Mouse (Mus musculus): ENCODE results near the gene Sctr. TPM values are rescaled to one million over a fixed set of nuclear protein-coding genes. Genes with fewer than 3 reads are reported as not detected.
A peak's percentile ranks its signal among the peaks of the same experiment; 100 is the strongest.

Sctr gene
- polyA plus RNA-seq, 1 experiment from 2014 or later: 0.90 TPM

DNA sequence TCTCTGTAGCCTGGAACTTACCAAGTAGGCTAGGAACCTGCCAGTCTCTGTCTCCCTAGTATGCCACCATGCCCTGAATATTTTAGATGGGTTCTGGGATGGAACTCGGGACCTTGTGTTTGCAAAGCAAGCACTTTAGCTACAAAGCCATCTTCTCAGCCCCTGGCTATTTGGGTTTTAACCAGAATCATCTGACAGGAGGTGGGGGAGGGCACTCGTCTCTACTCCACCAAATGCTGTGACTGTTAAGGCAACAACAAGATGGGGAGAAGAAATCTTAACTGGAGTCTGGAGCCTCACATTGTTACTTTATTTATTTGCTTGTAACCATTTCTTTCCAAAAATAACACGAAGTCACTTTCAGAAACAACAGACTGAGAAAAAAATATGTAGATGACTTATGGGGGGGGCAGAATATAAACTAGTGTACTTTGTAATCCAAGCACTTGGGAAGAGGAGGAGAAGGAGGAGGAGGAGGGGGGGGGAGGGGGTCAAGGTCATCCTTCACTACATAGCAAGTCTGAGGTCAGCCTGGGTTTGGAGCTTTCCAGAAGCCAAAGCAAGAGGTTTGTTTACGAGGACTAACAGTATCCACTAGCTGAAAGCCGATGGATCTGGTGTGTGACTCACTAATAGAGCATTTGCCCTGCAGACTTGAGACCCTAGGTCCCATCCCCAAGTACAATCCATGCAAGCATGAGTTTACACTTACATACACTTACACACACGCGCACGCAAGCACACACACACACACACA, 51.2 kb downstream of the Sctr start:
- Histone ChIP-seq H3K4me2 (replicated peaks) (no peak overlapping the region), H3K9me3 (no peaks in the 10 kb centered on the region), H3K4me1 (replicated peaks) (no peaks in the 10 kb centered on the region), H3K27me3 (replicated peaks) (no peaks in the 10 kb centered on the region), H3K4me3 (replicated peaks) (no peak overlapping the region), H3K9ac (no peak overlapping the region), H3K36me3 (no peaks in the 10 kb centered on the region), H3K27ac (no peak overlapping the region)
- 55% methylated on average over 8 of the region's 8 CpGs for WGBS
- no peak for ATAC-seq

DNA sequence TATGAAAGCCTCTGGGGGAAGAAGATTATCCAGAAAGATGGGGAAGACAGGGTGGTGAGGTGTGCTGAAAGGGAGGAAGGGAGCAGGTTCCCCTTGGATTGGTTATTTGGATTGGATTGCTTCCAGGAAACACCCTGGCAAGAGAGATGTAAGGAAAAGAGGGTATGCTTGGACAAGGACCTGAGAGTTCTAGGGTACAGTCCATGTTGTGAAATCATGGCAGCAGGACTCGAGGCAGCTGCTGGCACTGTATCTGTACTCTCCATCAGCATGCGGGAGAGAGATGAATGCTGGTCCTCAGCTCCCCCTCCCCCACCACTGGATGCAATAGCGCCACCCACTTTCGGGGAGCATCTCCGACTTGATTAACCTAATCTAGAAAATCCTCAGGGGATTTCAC, 54.0 kb downstream of the Sctr start:
- Histone ChIP-seq H3K4me3 (replicated peaks) (no peak overlapping the region), H3K27me3 (replicated peaks) (no peaks in the 10 kb centered on the region), H3K9me3 (no peaks in the 10 kb centered on the region), H3K4me1 (replicated peaks) (no peaks in the 10 kb centered on the region), H3K4me2 (replicated peaks) (no peak overlapping the region), H3K27ac (no peak overlapping the region), H3K9ac (no peak overlapping the region), H3K36me3 (no peaks in the 10 kb centered on the region)
- no peak for ATAC-seq
- WGBS: 74% methylated on average over 5 of the region's 5 CpGs

DNA sequence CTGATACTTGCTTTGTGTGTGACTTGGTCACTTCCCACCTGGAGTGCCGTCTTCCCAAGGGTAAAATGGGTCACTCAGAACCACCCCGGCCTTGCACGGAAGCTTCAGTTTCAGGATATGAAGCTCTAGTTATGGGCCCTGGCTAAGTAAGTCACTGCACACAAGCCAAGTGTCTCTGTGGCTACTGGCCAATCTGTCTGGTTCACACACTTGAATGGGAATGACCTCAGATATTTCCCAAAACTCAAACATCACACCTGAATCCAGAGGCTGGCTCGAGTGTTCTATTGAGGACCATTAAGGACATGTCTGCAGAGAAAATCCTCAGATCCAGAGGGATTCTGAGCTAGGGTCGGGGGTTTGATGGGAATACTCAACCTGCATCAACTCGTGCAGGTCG, 55.5 kb downstream of the Sctr start:
- no peaks in the 10 kb centered on the region for H3K4me1 ChIP-seq (replicated peaks)
- H3K9me3 ChIP-seq: no peaks in the 10 kb centered on the region
- H3K4me3 ChIP-seq (replicated peaks): no peak overlapping the region
- ATAC-seq: no peak
- H3K4me2 ChIP-seq (replicated peaks): no peak overlapping the region
- WGBS: 91% methylated on average over 7 of the region's 7 CpGs
- no peaks in the 10 kb centered on the region for H3K36me3 ChIP-seq
- H3K27me3 ChIP-seq (replicated peaks): no peaks in the 10 kb centered on the region
- no peak overlapping the region for H3K9ac ChIP-seq
- H3K27ac ChIP-seq: no peak overlapping the region

DNA sequence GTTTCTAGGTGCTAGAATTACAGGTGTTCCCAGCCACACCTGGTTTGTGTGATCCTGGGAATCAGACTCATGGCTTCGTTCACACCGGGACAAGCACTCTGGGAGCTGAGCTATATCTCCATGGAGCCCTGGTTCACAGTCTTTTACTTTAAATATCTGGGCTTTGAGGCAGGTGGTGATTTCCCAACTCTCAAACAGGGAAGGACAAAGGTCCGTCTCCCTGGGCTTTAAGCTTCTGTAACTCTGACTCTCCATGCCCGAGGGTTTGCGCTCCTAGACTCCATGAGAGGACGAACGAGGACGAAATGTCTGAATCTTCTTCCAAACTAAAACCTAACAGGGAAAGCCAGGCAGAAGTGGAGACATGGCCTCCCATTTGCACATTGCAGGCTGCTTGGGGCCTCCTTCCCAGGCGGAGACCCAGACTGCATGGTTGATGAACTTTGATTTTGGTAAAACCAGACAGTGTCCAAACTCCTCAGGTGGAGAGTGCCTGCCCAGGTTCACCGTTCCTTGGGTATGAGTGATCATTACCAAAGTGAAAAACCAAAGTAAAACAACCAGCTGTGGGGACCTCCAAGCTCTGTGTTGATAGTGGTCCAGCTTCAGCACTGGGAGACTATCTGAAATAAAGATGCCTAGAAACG, 57.5 kb downstream of the Sctr start:
- Histone ChIP-seq H3K27ac (no peak overlapping the region), H3K9ac (no peak overlapping the region), H3K9me3 (no peaks in the 10 kb centered on the region), H3K36me3 (no peaks in the 10 kb centered on the region), H3K27me3 (replicated peaks) (no peaks in the 10 kb centered on the region), H3K4me2 (replicated peaks) (no peak overlapping the region), H3K4me1 (replicated peaks) (no peaks in the 10 kb centered on the region), H3K4me3 (replicated peaks) (no peak overlapping the region)
- WGBS: 84% methylated on average over 11 of the region's 11 CpGs
- peak; percentile 26; the same call in 1 of the 2 replicates for ATAC-seq

DNA sequence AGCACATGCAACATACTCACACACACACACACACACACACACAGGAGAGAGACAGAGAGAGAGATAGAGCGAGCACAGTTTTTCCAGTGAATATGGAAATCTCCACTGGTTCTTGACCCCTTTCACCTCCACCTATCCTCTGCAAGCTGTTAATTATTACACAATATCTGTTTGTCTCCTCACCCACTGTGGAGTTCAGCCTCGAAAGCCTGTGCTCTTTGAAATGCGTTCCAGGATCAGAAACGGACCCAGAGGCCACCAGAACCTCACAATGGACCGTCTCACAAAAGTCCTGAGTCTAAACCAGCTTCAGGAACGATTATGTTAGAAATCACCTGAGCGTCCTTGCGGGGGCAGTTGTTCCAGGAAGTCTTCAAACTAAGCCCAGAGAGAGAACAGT, 59.5 kb downstream of the Sctr start:
- H3K4me3 ChIP-seq (replicated peaks): no peak overlapping the region
- H3K4me1 ChIP-seq (replicated peaks): peaks cover 5% of the 10 kb centered on the region; the same call in 1 of the 2 replicates
- H3K4me2 ChIP-seq (replicated peaks): no peak overlapping the region
- no peaks in the 10 kb centered on the region for H3K9me3 ChIP-seq
- no peak overlapping the region for H3K27ac ChIP-seq
- H3K36me3 ChIP-seq: no peaks in the 10 kb centered on the region
- no peak overlapping the region for H3K9ac ChIP-seq
- peak; percentile 51 for ATAC-seq
- no peaks in the 10 kb centered on the region for H3K27me3 ChIP-seq (replicated peaks)
- WGBS: 61% methylated on average over 8 of the region's 8 CpGs

DNA sequence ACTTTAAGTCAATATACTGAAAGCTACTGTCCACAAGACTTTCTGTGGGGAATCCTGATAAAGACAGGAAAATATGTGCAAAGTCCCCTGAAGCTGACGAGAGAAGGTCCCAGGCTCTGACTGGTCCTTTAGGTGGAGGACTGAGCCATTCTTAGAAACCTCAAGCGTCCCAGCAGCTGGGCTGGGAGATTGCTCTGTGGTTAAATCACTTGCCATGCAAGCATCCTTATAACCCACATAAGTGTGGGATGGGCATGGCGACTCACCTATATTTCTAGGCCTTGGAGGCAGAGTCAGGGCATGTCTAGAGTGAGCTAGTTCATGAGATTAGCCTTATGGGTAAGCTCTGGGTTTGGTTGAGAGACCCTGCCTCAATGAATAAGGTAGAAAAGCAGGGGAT, 59.9 kb downstream of the Sctr start:
- no peaks in the 10 kb centered on the region for H3K9me3 ChIP-seq
- peaks cover 5% of the 10 kb centered on the region; the same call in 1 of the 2 replicates for H3K4me1 ChIP-seq (replicated peaks)
- no peak for ATAC-seq
- no peak overlapping the region for H3K4me2 ChIP-seq (replicated peaks)
- 68% methylated on average over 3 of the region's 3 CpGs for WGBS
- no peak overlapping the region for H3K9ac ChIP-seq
- no peak overlapping the region for H3K27ac ChIP-seq
- no peak overlapping the region for H3K4me3 ChIP-seq (replicated peaks)
- no peaks in the 10 kb centered on the region for H3K36me3 ChIP-seq
- no peaks in the 10 kb centered on the region for H3K27me3 ChIP-seq (replicated peaks)

DNA sequence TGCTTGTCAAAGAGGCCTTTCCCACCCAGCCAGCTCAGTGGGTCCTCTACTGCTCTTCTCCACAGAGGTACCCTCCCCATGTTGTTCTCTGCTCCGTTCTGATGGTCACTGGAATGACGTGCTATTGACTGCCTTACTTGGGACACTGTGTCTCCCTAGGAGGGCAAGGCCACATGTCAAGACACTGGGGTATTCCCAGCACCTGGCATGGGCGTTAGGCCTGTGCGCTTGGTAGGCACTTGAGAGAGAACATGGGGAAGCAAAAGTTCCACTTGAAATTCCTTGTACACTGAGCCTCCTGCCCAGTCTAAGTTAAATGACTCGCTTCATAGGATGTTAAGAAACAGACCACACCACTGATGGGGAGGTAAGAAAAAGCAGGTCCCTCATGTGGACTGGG, 62.4 kb downstream of the Sctr start:
- H3K4me1 ChIP-seq (replicated peaks): peaks cover 20% of the 10 kb centered on the region
- H3K4me2 ChIP-seq (replicated peaks): no peak overlapping the region
- no peak for ATAC-seq
- no peaks in the 10 kb centered on the region for H3K27me3 ChIP-seq (replicated peaks)
- 81% methylated on average over 5 of the region's 5 CpGs for WGBS
- H3K36me3 ChIP-seq: no peaks in the 10 kb centered on the region
- no peak overlapping the region for H3K27ac ChIP-seq
- H3K9ac ChIP-seq: no peak overlapping the region
- no peak overlapping the region for H3K4me3 ChIP-seq (replicated peaks)
- H3K9me3 ChIP-seq: no peaks in the 10 kb centered on the region

DNA sequence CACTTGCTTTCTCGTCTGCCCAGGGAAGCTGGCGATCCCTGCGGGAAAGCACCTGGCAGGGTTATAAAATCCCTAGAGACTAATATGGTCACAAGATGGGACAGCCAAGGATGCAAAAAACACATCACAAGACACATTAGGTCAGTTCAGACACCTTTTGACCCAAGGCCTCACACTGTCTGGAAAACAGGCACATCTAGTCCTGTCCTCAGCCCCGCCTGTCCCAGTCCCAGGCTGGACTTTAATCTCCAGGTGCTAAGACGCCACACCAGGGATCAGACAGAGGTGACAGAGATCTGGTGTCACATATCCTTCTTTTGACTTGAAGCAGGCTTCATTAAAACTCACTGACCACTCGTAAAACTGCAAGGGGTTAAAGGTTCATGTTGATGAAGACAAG, 63.5 kb downstream of the Sctr start:
- no peaks in the 10 kb centered on the region for H3K27me3 ChIP-seq (replicated peaks)
- 0 out of 2 replicates have a peak overlapping the region, but pooled peaks have one; percentile 2 for H3K4me2 ChIP-seq (replicated peaks)
- H3K27ac ChIP-seq: no peak overlapping the region
- H3K4me1 ChIP-seq (replicated peaks): peaks cover 24% of the 10 kb centered on the region
- WGBS: 55% methylated on average over 6 of the region's 6 CpGs
- H3K9me3 ChIP-seq: no peaks in the 10 kb centered on the region
- no peak for ATAC-seq
- no peak overlapping the region for H3K4me3 ChIP-seq (replicated peaks)
- H3K36me3 ChIP-seq: no peaks in the 10 kb centered on the region
- no peak overlapping the region for H3K9ac ChIP-seq

DNA sequence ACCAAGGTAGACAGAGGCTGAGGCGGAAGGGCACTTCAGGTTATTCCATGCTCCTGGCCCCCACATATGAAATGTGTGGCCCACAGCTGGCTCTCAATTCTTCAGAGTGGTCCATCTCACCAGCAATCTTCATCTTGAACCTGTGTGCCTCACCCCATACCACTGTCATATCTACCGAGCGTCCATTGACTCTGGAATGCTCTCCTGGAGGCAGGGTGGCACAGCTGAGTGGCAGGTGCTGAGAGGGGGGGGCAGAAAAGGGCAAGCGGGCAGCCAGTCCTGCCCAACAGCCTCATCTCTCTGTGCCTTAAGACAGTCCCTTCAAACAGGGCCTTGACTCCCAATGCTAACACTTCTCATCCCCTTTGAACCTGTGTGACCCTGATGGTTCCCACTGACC, 64.4 kb downstream of the Sctr start:
- Histone ChIP-seq H3K4me1 (replicated peaks) (peaks cover 24% of the 10 kb centered on the region), H3K9ac (no peak overlapping the region), H3K36me3 (no peaks in the 10 kb centered on the region), H3K4me2 (replicated peaks) (no peak overlapping the region), H3K9me3 (no peaks in the 10 kb centered on the region), H3K4me3 (replicated peaks) (no peak overlapping the region), H3K27me3 (replicated peaks) (no peaks in the 10 kb centered on the region), H3K27ac (no peak overlapping the region)
- ATAC-seq: no peak
- WGBS: 86% methylated on average over 4 of the region's 4 CpGs

DNA sequence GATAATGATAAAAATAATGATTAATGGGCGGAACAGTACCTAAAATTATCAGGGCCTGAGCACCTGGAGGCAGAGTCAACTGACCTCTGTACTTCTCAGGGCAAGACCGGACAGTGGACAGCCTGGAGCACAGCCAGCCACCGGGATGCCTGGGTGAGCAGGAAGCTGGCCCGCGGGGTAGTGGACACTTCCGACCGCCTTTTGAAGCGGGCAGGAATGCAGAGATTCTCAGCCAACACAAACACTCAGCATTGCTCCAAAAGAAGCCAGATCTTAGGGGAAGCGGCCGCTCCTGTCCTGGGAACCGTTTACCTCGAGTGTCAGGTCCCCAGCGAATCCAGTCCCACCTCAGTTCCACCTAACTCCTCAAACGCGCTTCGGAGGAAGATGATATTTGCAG, 66.2 kb downstream of the Sctr start:
- Histone ChIP-seq H3K4me2 (replicated peaks) (peak overlapping the region; percentile 81), H3K4me3 (replicated peaks) (peak overlapping the region; percentile 44), H3K27me3 (replicated peaks) (no peaks in the 10 kb centered on the region), H3K36me3 (no peaks in the 10 kb centered on the region), H3K9me3 (no peaks in the 10 kb centered on the region), H3K9ac (peak overlapping the region; percentile 41; the same call in 1 of the 2 replicates), H3K27ac (no peak overlapping the region), H3K4me1 (replicated peaks) (peaks cover 24% of the 10 kb centered on the region)
- ATAC-seq: no peak
- WGBS: 8% methylated on average over 16 of the region's 16 CpGs

DNA sequence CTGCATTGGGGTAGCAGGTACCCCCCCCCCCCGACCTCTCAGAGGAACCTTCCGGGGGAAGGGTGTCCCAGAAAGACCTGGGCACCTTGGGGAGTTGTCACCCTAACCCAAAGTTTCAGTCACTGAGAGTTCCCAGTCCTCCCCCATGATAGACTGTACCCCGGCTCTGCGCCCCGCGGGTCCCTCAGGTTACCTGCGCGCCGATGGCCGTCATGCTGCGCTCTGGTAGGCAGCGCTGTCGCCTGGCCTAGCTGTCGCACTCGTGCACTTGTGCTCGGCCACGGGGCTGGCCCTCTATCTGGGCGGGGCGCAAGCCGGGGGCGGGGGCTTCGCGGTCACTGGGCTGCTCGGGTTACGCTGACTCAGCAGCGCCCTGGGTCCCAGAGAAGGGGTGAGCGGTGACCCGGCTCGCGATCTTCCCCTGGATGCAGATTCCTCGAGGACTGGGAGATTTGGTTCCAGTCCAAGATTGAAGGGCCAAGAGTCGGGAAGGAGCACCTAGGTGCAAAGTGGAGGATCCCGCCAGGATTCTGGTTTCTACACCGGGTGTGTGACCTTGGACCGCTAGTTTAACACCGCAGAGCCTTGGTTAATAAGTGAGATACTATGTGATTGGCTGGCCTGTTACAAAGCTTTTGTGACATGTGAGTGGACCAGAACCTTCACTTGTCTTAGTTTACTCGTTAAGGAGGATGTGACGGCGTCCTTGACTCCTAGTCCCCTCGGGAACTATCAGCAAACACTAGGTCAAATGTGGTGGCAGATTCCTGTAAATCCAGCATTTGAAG, 67.0 kb downstream of the Sctr start, which contains the start of gene Tmem37:
Gene Tmem37 (minus strand): TSS at position 556 of the 788 bp plus-strand sequence.
- no peaks in the 10 kb centered on the region for H3K9me3 ChIP-seq
- H3K4me3 ChIP-seq (replicated peaks): peak within 1 kb of the TSS; percentile 44
- H3K9ac ChIP-seq: peak within 1 kb of the TSS; percentile 41
- H3K27me3 ChIP-seq (replicated peaks): no peaks in the 10 kb centered on the region
- H3K4me1 ChIP-seq (replicated peaks): peaks cover 24% of the 10 kb centered on the region
- H3K27ac ChIP-seq: peak within 1 kb of the TSS; percentile 54
- peak within 1 kb of the TSS; percentile 81 for H3K4me2 ChIP-seq (replicated peaks)
- no peaks in the 10 kb centered on the region for H3K36me3 ChIP-seq
- ATAC-seq: peak; percentile 90
- WGBS: 4% methylated on average over 40 of the region's 40 CpGs

DNA sequence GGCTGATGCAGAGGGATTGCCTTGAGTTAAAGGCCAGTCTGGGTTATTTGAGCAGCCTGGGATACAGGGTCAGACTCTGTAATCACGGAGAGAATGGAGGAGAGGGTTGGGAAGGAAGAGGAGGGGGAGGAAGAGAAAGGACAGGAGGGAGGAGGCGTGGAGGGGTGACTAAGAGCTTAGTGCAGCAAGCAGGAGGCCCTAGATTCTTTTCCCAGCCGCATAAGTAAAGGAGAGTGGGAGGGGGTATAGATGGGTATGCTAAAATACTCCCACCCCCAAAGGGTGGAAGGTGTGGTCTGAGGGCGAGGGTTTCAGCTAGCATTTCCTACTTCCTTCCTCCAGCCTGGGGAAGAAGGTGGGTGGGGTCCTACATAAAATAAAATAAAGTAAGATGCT, 67.6 kb downstream of the Sctr start:
- peak overlapping the region; percentile 54; the same call in 1 of the 2 replicates for H3K27ac ChIP-seq
- H3K9ac ChIP-seq: no peak overlapping the region
- no peaks in the 10 kb centered on the region for H3K27me3 ChIP-seq (replicated peaks)
- H3K36me3 ChIP-seq: no peaks in the 10 kb centered on the region
- no peak overlapping the region for H3K4me3 ChIP-seq (replicated peaks)
- H3K4me1 ChIP-seq (replicated peaks): peaks cover 24% of the 10 kb centered on the region
- ATAC-seq: peak; percentile 6
- 26% methylated on average over 4 of the region's 4 CpGs for WGBS
- peak overlapping the region; percentile 81 for H3K4me2 ChIP-seq (replicated peaks)
- H3K9me3 ChIP-seq: no peaks in the 10 kb centered on the region
